Mouse (Mus musculus) lung, postnatal 0 days (tissue): ENCODE data around the gene Hspa2.

ENCODE experiments used
- CTCF ChIP-seq: IDR thresholded peaks from 2 replicates; pipeline ENCODE4 v1.5.1; 2016; ENCODE audit warnings: antibody characterized with exemption, mild to moderate bottlenecking
- EP300 ChIP-seq: IDR thresholded peaks from 2 replicates; pipeline ENCODE4 v1.6.1; 2016; ENCODE audit warnings: antibody characterized with exemption, mild to moderate bottlenecking, control low read depth

- no peak for TF ChIP-seq CTCF
- TF ChIP-seq EP300 = no peak
Measured at GRCm38 (mm10) chr12:76417433-76417854, 13.5 kb downstream of the Hspa2 start, which contains the start of gene Ppp1r36.
